Mouse (Mus musculus): ENCODE results near the gene Astl. TPM values are rescaled to one million over a fixed set of nuclear protein-coding genes. Genes with fewer than 3 reads are reported as not detected.
A peak's percentile ranks its signal among the peaks of the same experiment; 100 is the strongest.

The Astl gene
- polyA plus RNA-seq, 1 experiment from 2014 or later = not detected

GRCm38 (mm10) chr2:127318136-127318535 is 20.3 kb upstream of the Astl start:
- H3K36me3 ChIP-seq (replicated peaks; ENCODE audit: control insufficient read depth, insufficient read depth) = no peaks in the 10 kb centered on the region
- H3K4me1 ChIP-seq (replicated peaks; ENCODE audit: control insufficient read depth, insufficient read depth, low read length) = no peaks in the 10 kb centered on the region
- H3K4me2 ChIP-seq (replicated peaks) = no peak overlapping the region
- no peaks in the 10 kb centered on the region for H3K27me3 ChIP-seq (ENCODE audit: control insufficient read depth, insufficient read depth, low read length)
- 93% methylated on average over 4 of the region's 4 CpGs for WGBS
- H3K9ac ChIP-seq = no peak overlapping the region
- DNase-seq (ENCODE audit: low spot score) = no peak
- no peak overlapping the region for H3K4me3 ChIP-seq (replicated peaks; ENCODE audit: low read length)
- no peaks in the 10 kb centered on the region for H3K9me3 ChIP-seq (ENCODE audit: control insufficient read depth, low read length)
- H3K27ac ChIP-seq = no peak overlapping the region
- ATAC-seq (ENCODE audit: low FRiP score) = no peak

- DNase-seq (ENCODE audit: low spot score) = no peak
- no peaks in the 10 kb centered on the region for H3K27me3 ChIP-seq (ENCODE audit: control insufficient read depth, insufficient read depth, low read length)
- 82% methylated on average over 4 of the region's 4 CpGs for WGBS
- no peak overlapping the region for H3K4me2 ChIP-seq (replicated peaks)
- ATAC-seq (ENCODE audit: low FRiP score) = no peak
- no peak overlapping the region for H3K4me3 ChIP-seq (replicated peaks; ENCODE audit: low read length)
- H3K4me1 ChIP-seq (replicated peaks; ENCODE audit: control insufficient read depth, insufficient read depth, low read length) = no peaks in the 10 kb centered on the region
- no peak overlapping the region for H3K9ac ChIP-seq
- H3K36me3 ChIP-seq (replicated peaks; ENCODE audit: control insufficient read depth, insufficient read depth) = no peaks in the 10 kb centered on the region
- H3K27ac ChIP-seq = no peak overlapping the region
- no peaks in the 10 kb centered on the region for H3K9me3 ChIP-seq (ENCODE audit: control insufficient read depth, low read length)
Measured at GRCm38 (mm10) chr2:127319071-127319470, 19.4 kb upstream of the Astl start.

GRCm38 (mm10) chr2:127322671-127323285 is 15.7 kb upstream of the Astl start:
- Histone ChIP-seq H3K4me2 (replicated peaks) (no peak overlapping the region), H3K9me3 (ENCODE audit: control insufficient read depth, low read length) (no peaks in the 10 kb centered on the region), H3K4me1 (replicated peaks; ENCODE audit: control insufficient read depth, insufficient read depth, low read length) (no peaks in the 10 kb centered on the region), H3K4me3 (replicated peaks; ENCODE audit: low read length) (no peak overlapping the region), H3K27me3 (ENCODE audit: control insufficient read depth, insufficient read depth, low read length) (no peaks in the 10 kb centered on the region), H3K9ac (no peak overlapping the region), H3K27ac (no peak overlapping the region), H3K36me3 (replicated peaks; ENCODE audit: control insufficient read depth, insufficient read depth) (no peaks in the 10 kb centered on the region)
- DNase-seq (ENCODE audit: low spot score) (no peak), ATAC-seq (ENCODE audit: low FRiP score) (no peak)
- 87% methylated on average over 6 of the region's 6 CpGs for WGBS

GRCm38 (mm10) chr2:127323667-127324066 is 14.8 kb upstream of the Astl start:
- no peak overlapping the region for H3K4me2 ChIP-seq (replicated peaks)

GRCm38 (mm10) chr2:127324456-127324855 is 14.0 kb upstream of the Astl start:
- Histone ChIP-seq H3K4me3 (replicated peaks; ENCODE audit: low read length) (no peak overlapping the region), H3K4me2 (replicated peaks) (no peak overlapping the region), H3K36me3 (replicated peaks; ENCODE audit: control insufficient read depth, insufficient read depth) (no peaks in the 10 kb centered on the region), H3K9me3 (ENCODE audit: control insufficient read depth, low read length) (no peaks in the 10 kb centered on the region), H3K27me3 (ENCODE audit: control insufficient read depth, insufficient read depth, low read length) (no peaks in the 10 kb centered on the region), H3K27ac (no peak overlapping the region), H3K9ac (no peak overlapping the region), H3K4me1 (replicated peaks; ENCODE audit: control insufficient read depth, insufficient read depth, low read length) (no peaks in the 10 kb centered on the region)
- DNase-seq (ENCODE audit: low spot score) (no peak), ATAC-seq (ENCODE audit: low FRiP score) (no peak)
- WGBS = 78% methylated on average over 7 of the region's 7 CpGs

More at GRCm38 (mm10) chr2:127323667-127324066, 14.8 kb upstream of the Astl start:
- H3K27ac ChIP-seq = no peak overlapping the region
- no peak overlapping the region for H3K9ac ChIP-seq
- H3K36me3 ChIP-seq (replicated peaks; ENCODE audit: control insufficient read depth, insufficient read depth) = no peaks in the 10 kb centered on the region
- H3K4me3 ChIP-seq (replicated peaks; ENCODE audit: low read length) = no peak overlapping the region
- no peak for DNase-seq (ENCODE audit: low spot score)
- 88% methylated on average over 1 of the region's 1 CpGs for WGBS
- no peaks in the 10 kb centered on the region for H3K27me3 ChIP-seq (ENCODE audit: control insufficient read depth, insufficient read depth, low read length)
- H3K9me3 ChIP-seq (ENCODE audit: control insufficient read depth, low read length) = no peaks in the 10 kb centered on the region
- no peak for ATAC-seq (ENCODE audit: low FRiP score)
- H3K4me1 ChIP-seq (replicated peaks; ENCODE audit: control insufficient read depth, insufficient read depth, low read length) = no peaks in the 10 kb centered on the region

GRCm38 (mm10) chr2:127328090-127328851 is 10.2 kb upstream of the Astl start:
- H3K27ac ChIP-seq = no peak overlapping the region
- DNase-seq (ENCODE audit: low spot score) (no peak), ATAC-seq (ENCODE audit: low FRiP score) (no peak)
- H3K9ac ChIP-seq = no peak overlapping the region
- no peaks in the 10 kb centered on the region for H3K9me3 ChIP-seq (ENCODE audit: control insufficient read depth, low read length)
- no peaks in the 10 kb centered on the region for H3K27me3 ChIP-seq (ENCODE audit: control insufficient read depth, insufficient read depth, low read length)
- no peak overlapping the region for H3K4me2 ChIP-seq (replicated peaks)
- 76% methylated on average over 12 of the region's 12 CpGs for WGBS
- H3K4me3 ChIP-seq (replicated peaks; ENCODE audit: low read length) = no peak overlapping the region
- H3K4me1 ChIP-seq (replicated peaks; ENCODE audit: control insufficient read depth, insufficient read depth, low read length) = no peaks in the 10 kb centered on the region
- H3K36me3 ChIP-seq (replicated peaks; ENCODE audit: control insufficient read depth, insufficient read depth) = no peaks in the 10 kb centered on the region

GRCm38 (mm10) chr2:127332807-127333570 is 5.5 kb upstream of the Astl start:
- no peaks in the 10 kb centered on the region for H3K36me3 ChIP-seq (replicated peaks; ENCODE audit: control insufficient read depth, insufficient read depth)
- DNase-seq (ENCODE audit: low spot score) = no peak
- no peak overlapping the region for H3K4me2 ChIP-seq (replicated peaks)
- no peak for ATAC-seq (ENCODE audit: low FRiP score)
- H3K9me3 ChIP-seq (ENCODE audit: control insufficient read depth, low read length) = no peaks in the 10 kb centered on the region
- 76% methylated on average over 14 of the region's 14 CpGs for WGBS
- 0 out of 2 replicates have a peak, but pooled peaks cover 13% of the 10 kb centered on the region for H3K4me1 ChIP-seq (replicated peaks; ENCODE audit: control insufficient read depth, insufficient read depth, low read length)
- H3K4me3 ChIP-seq (replicated peaks; ENCODE audit: low read length) = no peak overlapping the region
- no peak overlapping the region for H3K9ac ChIP-seq
- H3K27ac ChIP-seq = no peak overlapping the region
- peaks cover 27% of the 10 kb centered on the region for H3K27me3 ChIP-seq (ENCODE audit: control insufficient read depth, insufficient read depth, low read length)

GRCm38 (mm10) chr2:127333945-127334603 is 4.4 kb upstream of the Astl start:
- peaks cover 28% of the 10 kb centered on the region for H3K27me3 ChIP-seq (ENCODE audit: control insufficient read depth, insufficient read depth, low read length)
- no peak overlapping the region for H3K4me2 ChIP-seq (replicated peaks)
- ATAC-seq (ENCODE audit: low FRiP score) (no peak), DNase-seq (ENCODE audit: low spot score) (no peak)
- 74% methylated on average over 5 of the region's 5 CpGs for WGBS
- 0 out of 2 replicates have a peak, but pooled peaks cover 13% of the 10 kb centered on the region for H3K4me1 ChIP-seq (replicated peaks; ENCODE audit: control insufficient read depth, insufficient read depth, low read length)
- no peak overlapping the region for H3K4me3 ChIP-seq (replicated peaks; ENCODE audit: low read length)
- no peaks in the 10 kb centered on the region for H3K9me3 ChIP-seq (ENCODE audit: control insufficient read depth, low read length)
- no peaks in the 10 kb centered on the region for H3K36me3 ChIP-seq (replicated peaks; ENCODE audit: control insufficient read depth, insufficient read depth)
- H3K9ac ChIP-seq = no peak overlapping the region
- no peak overlapping the region for H3K27ac ChIP-seq

GRCm38 (mm10) chr2:127335078-127335541 is 3.3 kb upstream of the Astl start:
- no peak overlapping the region for H3K4me3 ChIP-seq (replicated peaks; ENCODE audit: low read length)
- DNase-seq (ENCODE audit: low spot score) (no peak), ATAC-seq (ENCODE audit: low FRiP score) (no peak)
- no peak overlapping the region for H3K9ac ChIP-seq
- WGBS = 52% methylated on average over 11 of the region's 11 CpGs
- H3K9me3 ChIP-seq (ENCODE audit: control insufficient read depth, low read length) = no peaks in the 10 kb centered on the region
- peaks cover 31% of the 10 kb centered on the region for H3K27me3 ChIP-seq (ENCODE audit: control insufficient read depth, insufficient read depth, low read length)
- no peak overlapping the region for H3K27ac ChIP-seq
- 0 out of 2 replicates have a peak, but pooled peaks cover 13% of the 10 kb centered on the region for H3K4me1 ChIP-seq (replicated peaks; ENCODE audit: control insufficient read depth, insufficient read depth, low read length)
- H3K4me2 ChIP-seq (replicated peaks) = 0 out of 2 replicates have a peak overlapping the region, but pooled peaks have one; percentile 95
- no peaks in the 10 kb centered on the region for H3K36me3 ChIP-seq (replicated peaks; ENCODE audit: control insufficient read depth, insufficient read depth)

Data from hindbrain, embryonic 14.5 days (tissue).